Mouse (Mus musculus) mouse embryonic stem cell (cell line): ENCODE results near the gene Lrrc17.

Experiments
- in situ Hi-C, 2 experiments: fragments of 300-500 bp; cut with MboI; formaldehyde crosslinking; loops; 1 replicate in 1 of 2; 3 replicates in 1 of 2; pipeline ENCODE4 v1.14.3; 2019 to 2020; ENCODE audit warnings: low sequenced_read_pairs in 2 of 2, low pct_unique_long_range_greater_than_20kb in 1 of 2, mixed read lengths in 1 of 2; ENCODE audit not compliant: unreplicated experiment in 1 of 2

Lrrc17 gene

DNA sequence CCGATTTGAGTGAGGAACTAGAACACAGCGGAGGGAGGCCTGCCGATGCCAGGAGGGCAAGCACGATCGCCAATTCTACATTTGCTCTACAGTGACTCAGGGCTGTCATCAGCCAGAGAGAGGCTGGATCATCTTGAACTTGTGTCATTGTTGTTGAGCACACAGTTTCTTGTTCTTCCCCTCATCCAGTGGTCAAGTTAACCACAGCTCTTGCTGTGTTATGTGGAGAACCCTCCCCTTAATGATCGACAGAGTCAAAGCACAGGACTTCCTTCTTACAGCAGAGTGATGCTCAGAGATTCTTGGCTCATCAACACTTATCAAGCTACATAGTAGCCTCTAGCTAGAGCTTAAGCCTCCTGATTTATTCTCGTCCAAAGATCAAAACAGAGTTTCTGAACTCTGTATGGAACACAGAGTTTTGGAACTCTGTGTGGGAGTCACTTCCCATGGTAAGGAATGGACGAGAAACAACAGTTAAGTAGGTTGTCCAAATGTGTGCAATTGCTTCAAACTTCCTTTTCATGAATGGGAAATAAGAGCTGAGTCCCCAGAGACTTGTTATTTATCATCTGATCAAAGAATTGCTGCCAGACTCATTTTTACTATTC, 14.1 kb upstream of the Lrrc17 start:
- in situ Hi-C loops = no loop called here

DNA sequence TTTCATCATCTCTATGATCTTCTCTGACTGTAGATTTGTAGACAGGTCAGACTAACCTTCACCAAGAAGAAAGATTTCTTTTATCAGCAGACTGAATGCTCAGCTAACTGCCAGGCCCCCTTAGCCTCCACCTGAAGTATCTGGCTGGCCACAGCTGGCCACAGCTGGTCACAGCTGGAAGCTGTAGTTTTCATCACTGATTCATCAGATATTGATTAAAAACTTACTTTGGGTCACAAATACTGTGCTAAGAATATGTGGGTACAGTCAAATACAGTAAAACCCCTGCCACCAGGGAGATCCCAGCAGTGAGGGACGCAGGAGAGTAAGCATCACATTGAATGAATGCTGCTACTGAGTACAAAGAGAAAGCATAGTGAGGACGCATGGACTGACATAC, 11.2 kb upstream of the Lrrc17 start:
- in situ Hi-C loops = no loop called here

DNA sequence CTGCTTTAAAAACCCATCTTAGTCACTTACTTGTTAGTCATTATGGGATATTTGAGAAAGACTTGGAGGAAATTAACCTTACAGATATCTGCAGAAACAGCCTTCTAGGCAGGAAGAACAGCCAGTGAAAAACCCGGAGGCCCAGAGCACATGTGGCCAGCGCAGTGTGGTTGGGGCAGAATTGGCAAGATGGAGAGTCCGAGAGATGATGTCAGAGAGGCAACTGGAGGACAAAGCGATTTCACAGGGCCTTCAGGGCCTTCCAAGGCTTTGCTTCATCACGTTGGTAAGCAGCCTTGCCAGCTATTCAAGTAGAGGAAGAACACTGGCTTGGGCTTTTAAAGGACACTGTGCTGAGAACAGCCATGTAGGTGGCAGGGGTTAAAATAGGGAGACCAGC, 10.4 kb upstream of the Lrrc17 start:
- in situ Hi-C loops = no loop called here

DNA sequence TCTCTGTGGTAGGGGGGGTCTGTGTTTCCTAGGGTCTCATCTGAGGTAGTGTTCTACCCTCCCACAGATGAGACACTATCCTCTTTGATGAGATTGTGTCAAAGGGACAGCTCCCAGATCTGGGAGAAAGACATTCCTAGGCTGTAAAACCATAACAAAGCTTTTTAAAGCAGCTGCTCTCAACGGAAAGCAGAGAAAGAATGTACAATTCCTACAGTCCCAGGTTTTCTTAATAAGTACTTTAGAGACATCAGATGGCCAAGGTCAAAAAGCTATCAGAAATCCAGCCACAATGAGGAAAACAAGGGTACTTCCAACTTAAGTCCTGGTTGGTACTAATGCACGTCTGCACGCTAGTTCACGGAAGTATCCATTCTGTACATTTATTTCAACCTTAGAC, 1.1 kb upstream of the Lrrc17 start:
- in situ Hi-C loops = no loop called here

DNA sequence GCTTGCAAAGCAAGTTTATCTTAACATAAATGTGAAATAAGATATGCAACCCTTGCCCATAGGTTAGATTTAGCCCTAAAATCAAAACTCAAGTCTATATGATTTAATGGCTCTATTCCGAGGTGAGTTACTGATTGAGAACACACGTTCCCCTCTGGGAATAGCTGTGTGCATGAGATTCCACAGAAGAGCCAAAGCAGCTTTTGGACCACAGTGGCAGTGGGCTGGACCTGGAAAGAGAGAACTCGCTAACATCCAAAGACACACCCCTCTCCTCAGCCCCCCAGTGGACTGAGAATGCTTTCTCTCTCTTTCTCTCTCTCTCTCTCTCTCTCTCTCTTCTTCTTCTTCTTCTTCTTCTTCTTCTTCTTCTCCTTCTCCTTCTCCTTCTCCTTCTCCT, 1.5 kb downstream of the Lrrc17 start:
- in situ Hi-C loops = no loop called here

DNA sequence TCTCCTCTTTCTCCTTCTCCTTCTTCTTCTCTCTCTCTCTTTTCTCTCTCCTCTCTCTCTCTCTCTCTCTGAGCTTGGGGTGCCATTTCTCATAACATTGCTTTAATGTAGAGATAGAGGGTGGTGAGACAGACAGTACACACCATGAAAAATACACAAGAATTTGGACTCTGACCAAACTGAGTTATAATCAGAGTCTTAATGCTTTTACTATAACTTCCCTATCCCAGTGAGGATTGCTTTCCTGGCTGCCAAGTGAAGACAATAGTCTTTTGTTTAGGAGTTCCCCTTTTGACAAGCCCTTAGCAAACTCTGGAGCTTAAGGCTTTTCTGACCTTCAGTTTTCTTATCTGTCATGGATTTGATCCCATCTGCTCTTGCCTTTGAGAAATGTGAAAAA, 1.9 kb downstream of the Lrrc17 start:
- in situ Hi-C loops = no loop called here

DNA sequence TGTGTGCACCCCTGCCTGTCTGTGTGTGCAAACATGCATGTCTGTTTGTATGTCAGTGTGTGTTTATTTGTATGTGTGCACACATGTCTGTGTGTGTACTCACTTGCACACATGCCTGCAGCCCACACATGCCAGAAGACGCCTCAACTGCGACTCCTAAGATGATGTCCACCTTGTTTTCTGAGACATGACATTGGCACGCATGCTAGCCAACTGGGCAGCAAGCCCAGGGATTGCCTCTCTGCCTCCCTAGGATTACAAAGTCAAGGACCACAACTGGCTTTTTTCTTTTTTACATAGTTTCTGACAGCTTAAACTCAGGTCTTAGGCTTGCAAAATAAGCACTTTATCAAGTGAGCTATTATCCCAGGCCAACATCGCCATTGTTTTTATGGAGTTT, 2.4 kb downstream of the Lrrc17 start:
- in situ Hi-C loops = no loop called here

DNA sequence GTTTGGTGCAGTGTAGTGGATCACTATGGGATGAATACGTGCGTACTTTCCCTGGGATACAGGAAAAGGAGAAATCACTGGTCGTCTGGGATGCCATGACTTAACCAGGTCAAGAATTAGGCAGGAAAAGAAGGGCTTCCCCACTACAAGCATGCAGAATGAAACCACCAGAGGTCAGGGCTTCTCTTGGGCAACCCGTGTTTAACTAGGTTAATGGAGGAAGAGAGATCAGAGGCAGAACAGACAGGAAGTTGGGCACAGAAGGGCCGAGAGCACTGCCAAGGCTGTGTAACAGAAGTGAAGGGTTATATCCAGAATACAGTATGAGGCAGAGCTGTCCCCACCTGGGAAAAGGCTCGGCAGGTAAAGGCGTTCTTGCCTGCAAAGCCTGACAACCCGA, 3.6 kb downstream of the Lrrc17 start:
- in situ Hi-C loops = no loop called here

DNA sequence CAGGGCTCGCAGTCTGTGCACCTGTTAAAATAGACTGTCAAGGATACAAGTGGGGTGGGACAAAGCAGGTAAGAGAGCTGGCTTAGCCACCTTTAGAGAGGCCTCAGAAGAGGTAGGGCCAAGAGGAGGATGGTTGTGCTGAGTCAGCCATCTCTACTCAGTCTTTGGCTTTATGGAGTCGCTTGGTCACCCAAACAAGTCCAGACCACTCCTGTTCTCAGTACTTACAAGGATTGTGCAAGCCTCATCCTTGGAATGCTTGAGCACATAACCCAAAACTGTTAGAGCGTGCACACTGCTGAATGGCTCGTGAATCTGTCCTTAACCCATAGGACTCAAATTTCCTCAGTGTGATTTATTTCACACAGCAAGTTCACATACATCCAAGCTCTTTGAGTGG, 10.3 kb downstream of the Lrrc17 start:
- in situ Hi-C loops = no loop called here

DNA sequence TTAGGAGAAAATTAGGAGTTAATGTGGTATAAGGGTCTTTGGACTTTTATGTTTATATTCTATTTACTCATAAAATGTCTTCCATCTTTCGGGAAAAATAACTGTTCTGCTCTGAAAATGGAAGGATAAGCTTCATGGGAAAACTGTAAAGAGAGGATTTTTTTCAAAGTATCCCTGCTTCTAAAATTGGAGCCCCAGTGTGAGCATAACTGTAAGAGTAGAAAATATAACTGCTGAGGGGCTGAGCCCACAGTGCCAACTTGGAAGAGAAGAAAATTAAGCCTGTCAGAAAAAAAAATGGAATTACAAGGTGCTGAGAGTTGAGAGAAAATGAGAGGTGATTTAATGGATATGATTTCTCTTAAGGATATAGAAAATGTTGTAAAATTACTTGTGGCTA, 11.4 kb downstream of the Lrrc17 start:
- in situ Hi-C loops = no loop called here

DNA sequence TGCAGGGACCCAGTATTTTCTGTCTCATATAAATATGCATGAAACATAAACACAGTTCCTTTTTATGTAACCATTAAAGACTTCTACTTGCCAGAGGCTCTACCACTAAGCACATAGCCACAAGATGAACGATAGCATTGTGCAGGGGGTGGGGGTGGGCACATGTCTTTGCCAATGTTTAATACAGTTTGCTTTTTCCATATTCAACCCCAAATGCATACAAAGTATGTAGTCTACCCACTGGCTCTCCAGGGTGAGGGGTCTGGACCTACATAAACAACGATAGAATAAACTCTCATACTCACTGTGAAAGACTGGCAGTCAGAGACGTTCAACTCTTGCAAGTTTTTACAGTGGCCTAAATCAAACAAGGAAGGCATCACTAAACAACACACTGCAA, 13.1 kb downstream of the Lrrc17 start:
- in situ Hi-C loops = no loop called here

DNA sequence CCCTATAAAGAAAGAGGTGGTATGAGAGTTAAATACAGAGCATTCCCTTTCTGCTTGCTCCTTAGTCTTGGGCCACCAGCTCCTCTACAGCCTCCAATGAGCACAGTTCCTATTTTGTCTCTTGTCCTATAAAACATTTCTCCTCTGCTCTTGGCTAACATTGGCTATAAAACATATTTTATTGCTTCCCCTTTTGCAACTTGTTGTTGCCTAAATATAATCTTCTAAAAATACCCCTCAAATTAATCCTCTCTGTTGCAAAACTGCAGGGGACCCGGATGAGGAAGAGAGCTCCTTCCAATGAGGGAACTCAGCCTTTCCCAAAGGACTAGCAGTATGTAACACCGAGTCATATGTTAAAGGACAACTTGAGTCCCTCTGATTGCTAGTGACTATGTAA, 20.6 kb downstream of the Lrrc17 start:
- in situ Hi-C loops = no loop called here

DNA sequence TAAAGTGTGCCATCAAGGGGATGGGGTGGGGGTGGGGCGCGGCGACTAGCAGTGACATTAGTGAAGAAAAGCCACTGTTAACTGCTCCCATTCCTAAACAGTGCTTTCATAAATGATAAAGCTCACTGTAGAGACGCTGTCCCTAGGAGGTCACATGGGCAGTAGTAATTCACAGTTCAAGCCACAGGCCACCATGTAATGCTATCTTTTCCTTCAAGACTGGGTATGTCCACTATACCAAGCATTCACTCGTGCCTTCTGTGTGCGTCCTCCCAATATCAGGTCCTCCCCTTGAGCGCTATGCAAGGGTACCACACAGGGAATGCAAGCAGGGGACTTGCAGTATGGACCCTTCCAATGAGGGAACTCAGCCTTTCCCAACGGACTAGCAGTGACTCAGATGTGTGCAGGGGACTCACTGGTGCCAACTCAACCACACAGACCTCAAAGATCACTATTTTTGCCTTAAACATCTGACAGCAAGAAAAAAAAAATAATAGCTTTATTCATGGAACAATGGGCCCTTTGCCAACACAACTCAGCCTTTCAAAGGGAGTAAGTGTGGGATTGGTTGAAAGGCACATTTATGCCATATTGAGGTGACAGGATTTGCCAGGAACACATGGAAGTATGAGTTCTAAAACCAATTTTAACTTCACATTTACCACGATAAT, 22.2 kb downstream of the Lrrc17 start:
- in situ Hi-C loops = no loop called here

DNA sequence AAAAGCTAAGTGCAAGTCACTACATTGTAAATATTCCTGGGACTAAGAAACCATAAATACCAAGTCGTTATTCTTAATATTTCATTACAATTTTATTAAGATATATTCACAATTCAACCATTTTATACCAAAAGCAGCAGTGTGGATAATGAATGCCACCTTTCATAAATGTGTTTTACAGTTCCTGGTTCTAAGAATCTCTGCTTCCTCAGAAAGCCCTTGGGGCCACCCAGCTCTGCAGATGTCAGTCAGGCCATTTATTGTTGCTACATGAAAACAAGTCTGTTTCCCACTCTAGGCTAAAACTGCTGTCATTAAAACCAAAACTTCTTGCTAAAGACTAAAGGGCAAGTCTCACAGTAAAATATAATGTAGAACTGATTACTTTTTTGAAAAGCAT, 24.4 kb downstream of the Lrrc17 start:
- in situ Hi-C loops = no loop called here

DNA sequence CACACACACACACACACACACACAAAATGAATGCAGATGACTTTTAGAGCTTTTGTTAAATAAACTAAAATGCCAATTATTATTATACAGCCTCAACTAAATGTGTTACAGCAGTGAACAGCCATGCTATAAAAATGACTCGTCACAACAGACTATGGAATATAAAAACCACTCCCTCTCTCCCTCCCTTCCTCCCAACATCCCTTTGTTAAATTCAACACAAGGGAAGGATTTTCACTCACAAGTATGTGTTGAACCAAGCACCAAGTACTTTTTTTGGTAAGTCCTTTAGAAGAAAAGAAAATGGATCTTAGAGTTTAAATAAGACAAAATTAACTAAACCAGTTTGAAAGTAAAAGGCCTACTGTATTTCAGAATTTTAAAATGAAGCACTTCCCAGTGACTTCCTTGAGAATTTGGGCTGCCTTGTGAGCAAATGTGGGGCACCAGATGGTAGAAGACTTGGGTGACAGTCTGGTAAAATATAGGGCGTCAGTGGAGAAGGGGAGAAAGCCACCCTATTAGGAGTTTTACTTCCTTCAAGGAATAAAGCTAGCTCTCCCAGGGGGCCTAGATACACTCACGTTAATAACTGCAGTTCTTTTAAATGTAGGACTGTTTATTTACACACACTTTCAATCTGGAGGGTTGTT, 29.5 kb downstream of the Lrrc17 start:
- in situ Hi-C loops = no loop called here

DNA sequence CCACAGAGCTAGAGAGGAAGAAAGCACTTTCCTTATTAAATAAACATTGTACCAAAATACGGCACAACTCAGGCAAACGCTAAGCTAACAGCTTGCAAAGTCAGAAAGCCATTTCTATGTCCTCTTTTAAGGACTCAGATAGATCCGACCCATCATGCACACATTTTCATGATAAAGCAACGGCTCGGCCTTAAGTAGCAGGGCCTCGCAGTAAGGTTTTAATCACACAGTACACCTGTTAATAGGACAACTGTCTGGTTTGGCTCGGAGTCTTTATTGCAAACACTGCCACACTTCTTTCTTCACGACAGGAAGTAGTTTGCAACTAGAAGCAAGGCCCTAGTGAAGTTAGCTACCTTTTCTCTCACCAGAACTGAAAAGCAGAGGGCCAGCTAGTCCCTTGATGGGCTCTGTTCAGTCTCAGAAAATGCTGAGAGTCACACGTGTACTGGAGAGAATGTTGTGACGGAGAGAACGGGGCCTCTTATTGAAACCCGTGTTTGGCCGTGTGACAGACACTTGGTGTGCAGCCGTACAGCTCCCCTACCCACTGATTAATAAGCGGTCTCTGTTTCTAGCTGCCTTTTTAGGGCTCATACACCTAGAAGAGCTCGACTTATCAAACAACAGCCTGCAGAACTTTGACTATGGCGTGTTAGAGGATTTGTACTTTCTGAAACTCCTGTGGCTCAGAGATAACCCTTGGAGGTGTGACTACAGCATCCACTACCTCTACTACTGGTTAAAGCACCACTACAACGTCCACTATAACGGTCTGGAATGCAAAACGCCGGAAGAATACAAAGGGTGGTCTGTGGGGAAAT, 31.2 kb downstream of the Lrrc17 start:
- in situ Hi-C loops = loop anchor here in 1 of 2 experiments (25.0 kb wide), 1 partner anchor 262 kb away; no protein-coding TSS in a partner anchor

DNA sequence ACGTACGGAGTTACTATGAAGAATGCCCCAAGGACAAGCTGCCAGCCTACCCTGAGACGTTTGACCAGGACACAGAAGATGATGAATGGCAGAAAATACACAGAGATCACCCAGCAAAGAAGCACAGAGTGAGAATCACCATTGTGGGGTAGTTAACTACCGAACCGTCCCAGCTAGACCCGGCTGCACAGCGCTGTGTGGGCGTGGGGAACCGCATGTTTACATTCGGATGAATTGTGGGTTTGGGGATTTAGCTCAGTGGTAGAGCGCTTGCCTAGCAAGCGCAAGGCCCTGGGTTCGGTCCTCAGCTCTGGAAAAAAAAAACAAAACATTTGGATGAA, 31.8 kb downstream of the Lrrc17 start:
- in situ Hi-C loops = loop anchor here in 1 of 2 experiments (25.0 kb wide), 1 partner anchor 263 kb away; no protein-coding TSS in a partner anchor

DNA sequence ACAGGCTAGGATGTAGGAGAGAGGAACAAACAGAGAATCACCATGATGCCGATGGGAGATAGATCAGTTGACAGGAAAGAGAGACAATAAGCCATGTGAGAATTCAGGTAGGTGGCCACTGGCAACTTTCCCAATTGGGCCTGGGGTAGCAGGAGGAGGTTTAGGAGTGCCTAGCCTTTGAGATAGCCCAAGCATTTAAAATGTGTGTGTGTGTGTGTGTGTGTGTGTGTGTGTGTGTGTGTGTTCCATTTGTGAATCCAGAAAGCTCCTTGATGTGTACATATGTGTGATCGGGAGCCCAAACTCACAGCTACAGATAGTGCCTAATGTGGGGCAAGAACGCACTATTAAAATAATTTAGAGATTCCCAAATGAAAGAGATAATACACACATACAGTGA, 34.8 kb downstream of the Lrrc17 start:
- in situ Hi-C loops = loop anchor here in 1 of 2 experiments (25.0 kb wide), 1 partner anchor 266 kb away; no protein-coding TSS in a partner anchor

DNA sequence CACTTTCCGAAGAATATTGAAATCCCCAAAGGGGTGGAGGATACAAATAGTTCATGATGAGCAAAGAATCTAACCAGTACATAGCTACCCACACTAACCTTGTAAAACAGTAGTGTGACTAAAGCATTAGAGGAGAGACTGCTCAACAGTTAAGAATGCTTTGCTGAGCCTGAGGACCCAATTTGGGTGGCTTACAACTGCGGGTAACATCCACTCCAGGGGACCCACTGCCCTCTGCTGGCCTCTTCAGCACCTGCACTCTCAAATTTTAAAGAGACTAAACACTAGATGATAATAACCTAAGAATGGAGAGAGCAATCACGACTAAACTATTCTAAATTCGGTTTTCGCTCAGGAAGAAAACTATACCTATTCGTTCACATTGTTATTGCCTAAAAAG, 43.4 kb downstream of the Lrrc17 start:
- in situ Hi-C loops = loop anchor here (5.0 to 25.0 kb wide), 2 partner anchors 274 to 324 kb away; no protein-coding TSS in a partner anchor
